Mouse (Mus musculus) spleen, adult 2 months (tissue): ENCODE results near the gene Gnb1l.

ENCODE experiments used
- CTCF ChIP-seq: fragments of 200-500 bp; IDR thresholded peaks from 2 replicates; pipeline ENCODE4 v1.5.1; 2011; ENCODE audit warnings: mild to moderate bottlenecking, inconsistent platforms; ENCODE audit not compliant: insufficient read depth, insufficient read length, insufficient replicate concordance; ENCODE audit errors: extremely low read depth
- POLR2A ChIP-seq: fragments of 200-500 bp; IDR thresholded peaks from 2 replicates; pipeline ENCODE4 v1.6.1; 2011; ENCODE audit warnings: low read depth, low read length, inconsistent platforms

GRCm38 (mm10) chr16:18609099-18609498 is 110.6 kb downstream of the Gnb1l start:
- TF ChIP-seq POLR2A, result no peak
- TF ChIP-seq CTCF, result no peak
